In genomic region chr2:126875871-126876796, GRCm38 (mm10) we compare ENCODE assay signal across 8 mouse cellular contexts. TPM values are rescaled to one million over a fixed set of nuclear protein-coding genes. Genes with fewer than 3 reads are reported as not detected.
DNase-seq lines count a peak whose midpoint lies in the region; ATAC-seq lines count a peak whose summit lies in the region.

TSS of gene Trpm7 (minus strand) at chr2:126876230.

- H3K4me1 ChIP-seq in forebrain, embryonic 14.5 days (ENCODE audit: control insufficient read depth, insufficient read depth, low read length) = peaks cover 10% of the 10 kb centered on the region
- H3K4me1 ChIP-seq in neural tube, embryonic 15.5 days = peaks cover 17% of the 10 kb centered on the region

- intact Hi-C loops in heart, postnatal 14 days (cut with DNase I) = loop anchor here (1.0 kb wide), 1 partner anchor 57 kb away; the partner anchor contains the start of gene Sppl2a

- peak; percentile 95 for DNase-seq in ES-CJ7 (ENCODE audit: low read depth, low spot score)
- DNase-seq in cerebellum, adult 11 months = peak; percentile 90
- peak; percentile 96 for DNase-seq in forebrain, embryonic 14.5 days (ENCODE audit: low spot score)
- DNase-seq in heart, postnatal 14 days = peak; percentile 94 to 95
- DNase-seq in layer of hippocampus, adult 11-12 months (ENCODE audit: low spot score) = peak; percentile 92
- DNase-seq in lung, adult 18-20 months = peak; percentile 92 to 93
- DNase-seq in testis, postnatal 14 days (ENCODE audit: low spot score) = peak; percentile 93

- no peaks in the 10 kb centered on the region for H3K36me3 ChIP-seq in forebrain, embryonic 14.5 days (ENCODE audit: control insufficient read depth, insufficient read depth, low read length)
- no peaks in the 10 kb centered on the region for H3K36me3 ChIP-seq in neural tube, embryonic 15.5 days

- H3K27ac ChIP-seq in forebrain, embryonic 14.5 days (ENCODE audit: low read depth, low read length) = peak within 1 kb of the TSS; percentile 96
- peak within 1 kb of the TSS; percentile 94 for H3K27ac ChIP-seq in neural tube, embryonic 15.5 days (replicated peaks)

- peak within 1 kb of the TSS; percentile 85 for H3K4me3 ChIP-seq in forebrain, embryonic 14.5 days (ENCODE audit: low read depth, low read length)
- H3K4me3 ChIP-seq in neural tube, embryonic 15.5 days (replicated peaks) = peak within 1 kb of the TSS; percentile 80

- no peaks in the 10 kb centered on the region for H3K27me3 ChIP-seq in forebrain, embryonic 14.5 days (replicated peaks; ENCODE audit: control insufficient read depth, insufficient read depth, low read length)
- no peaks in the 10 kb centered on the region for H3K27me3 ChIP-seq in neural tube, embryonic 15.5 days (replicated peaks)

- H3K9me3 ChIP-seq in forebrain, embryonic 14.5 days (replicated peaks; ENCODE audit: control insufficient read depth, low read length) = no peaks in the 10 kb centered on the region
- no peaks in the 10 kb centered on the region for H3K9me3 ChIP-seq in neural tube, embryonic 15.5 days (replicated peaks)

- ATAC-seq in forebrain, embryonic 14.5 days = peak; percentile 99
- peak; percentile 99 for ATAC-seq in neural tube, embryonic 15.5 days (ENCODE audit: low FRiP score)

- H3K9ac ChIP-seq in forebrain, embryonic 14.5 days (ENCODE audit: low read length) = peak within 1 kb of the TSS; percentile 94
- H3K9ac ChIP-seq in neural tube, embryonic 15.5 days (replicated peaks) = peak within 1 kb of the TSS; percentile 79

- H3K4me2 ChIP-seq in forebrain, embryonic 14.5 days (ENCODE audit: low read length) = peak within 1 kb of the TSS; percentile 69
- H3K4me2 ChIP-seq in neural tube, embryonic 15.5 days = peak within 1 kb of the TSS; percentile 85

- WGBS in forebrain, embryonic 14.5 days = under 1% methylated on average over 76 of the region's 81 CpGs
- WGBS in neural tube, embryonic 15.5 days = under 1% methylated on average over 80 of the region's 81 CpGs

RNA-seq across cellular contexts. Expression of gene Trpm7, which starts in this region (rescaled TPM):
- 26.4 and 34.4 TPM in 2 replicates for polyA plus RNA-seq in forebrain, embryonic 14.5 days (2014; fragmentation: Nextera tagmentation; extraction: Ambion mirVana)
- total RNA-seq in heart, postnatal 14 days (2021) = 10 to 100 TPM; 40.6 to 43.6 TPM
- polyA plus RNA-seq in neural tube, embryonic 15.5 days (2015; fragmentation: Nextera tagmentation; extraction: Ambion mirVana) = 28.5 and 38.1 TPM in 2 replicates

Comparison
In these comparisons a context has a peak if more than half of its experiments do, and no peak if none do; other contexts are left out.
1. Peak in every context shown above with its lines: DNase-seq, ATAC-seq, H3K4me3 ChIP-seq and H3K27ac ChIP-seq.